Mouse (Mus musculus) 416B (cell line): ENCODE measurements around the gene Sbno2.
A peak's percentile ranks its signal among the peaks of the same experiment; 100 is the strongest.

Experiments used
- DNase-seq: peaks from one replicate; pipeline ENCODE4 v3.0.0; 2011; ENCODE audit warnings: low read depth

Gene Sbno2

DNA sequence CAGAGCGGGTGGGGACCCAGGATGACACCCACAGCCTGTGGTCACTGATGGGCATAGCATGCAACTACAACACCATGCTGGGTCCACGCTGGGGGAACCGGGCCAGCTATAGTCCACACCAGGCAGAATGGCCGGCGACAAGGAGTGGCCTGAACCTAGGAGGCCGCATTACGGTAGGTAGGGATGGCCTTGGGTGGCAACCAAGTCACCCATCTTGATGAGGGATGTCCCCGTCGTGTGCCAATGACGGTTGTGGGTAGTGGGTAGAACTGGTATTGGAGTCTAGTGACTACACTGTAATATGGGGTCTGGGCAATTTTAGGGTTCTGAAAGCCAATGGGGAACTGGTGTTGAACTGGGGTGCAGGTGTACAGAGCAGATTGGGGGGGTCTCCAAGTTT, 88.4 kb downstream of the Sbno2 start:
- DNase-seq, result peak; percentile 76

DNA sequence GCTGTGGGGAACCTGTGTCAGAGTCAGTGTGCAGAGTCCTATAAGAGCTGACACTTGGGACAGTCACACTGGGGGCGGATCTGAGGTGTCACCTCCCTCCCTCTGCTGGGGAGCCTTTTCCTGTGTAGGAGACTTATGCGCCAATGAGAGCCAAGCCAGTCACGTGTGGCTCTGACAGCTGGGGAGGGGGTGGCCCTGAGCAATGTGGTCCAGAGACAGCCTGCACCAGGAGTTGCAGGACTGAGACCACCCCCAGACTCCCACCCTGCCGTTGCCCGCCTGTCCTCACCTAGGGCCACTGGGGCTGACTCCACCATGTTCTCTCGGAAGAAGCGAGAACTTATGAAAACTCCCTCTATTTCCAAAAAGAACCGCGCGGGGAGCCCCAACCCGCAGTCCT, 88.9 kb downstream of the Sbno2 start, which contains the start of gene Arhgap45:
Gene Arhgap45 (plus strand): TSS at position 143 of the 400 bp plus-strand sequence.
- peak; percentile 96 for DNase-seq

DNA sequence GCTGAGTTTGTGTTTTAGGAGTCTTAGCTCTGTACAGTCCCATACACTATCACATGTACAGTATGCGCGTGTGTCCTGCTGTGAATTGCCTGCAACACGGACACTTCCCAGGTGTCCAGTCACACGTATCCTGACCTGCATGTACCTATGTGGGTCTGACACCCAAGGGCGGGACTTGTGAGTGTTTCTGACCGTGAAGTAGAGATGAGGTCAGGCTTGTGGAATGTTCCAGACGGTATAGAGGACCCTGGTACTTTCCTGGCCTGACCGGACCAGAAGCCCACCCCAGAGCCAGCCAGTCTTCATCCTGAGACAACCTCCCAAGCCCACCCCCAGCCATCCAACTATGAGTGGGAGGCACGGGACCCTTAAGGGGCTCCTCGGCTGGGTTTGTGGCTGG, 89.8 kb downstream of the Sbno2 start:
- no peak for DNase-seq

DNA sequence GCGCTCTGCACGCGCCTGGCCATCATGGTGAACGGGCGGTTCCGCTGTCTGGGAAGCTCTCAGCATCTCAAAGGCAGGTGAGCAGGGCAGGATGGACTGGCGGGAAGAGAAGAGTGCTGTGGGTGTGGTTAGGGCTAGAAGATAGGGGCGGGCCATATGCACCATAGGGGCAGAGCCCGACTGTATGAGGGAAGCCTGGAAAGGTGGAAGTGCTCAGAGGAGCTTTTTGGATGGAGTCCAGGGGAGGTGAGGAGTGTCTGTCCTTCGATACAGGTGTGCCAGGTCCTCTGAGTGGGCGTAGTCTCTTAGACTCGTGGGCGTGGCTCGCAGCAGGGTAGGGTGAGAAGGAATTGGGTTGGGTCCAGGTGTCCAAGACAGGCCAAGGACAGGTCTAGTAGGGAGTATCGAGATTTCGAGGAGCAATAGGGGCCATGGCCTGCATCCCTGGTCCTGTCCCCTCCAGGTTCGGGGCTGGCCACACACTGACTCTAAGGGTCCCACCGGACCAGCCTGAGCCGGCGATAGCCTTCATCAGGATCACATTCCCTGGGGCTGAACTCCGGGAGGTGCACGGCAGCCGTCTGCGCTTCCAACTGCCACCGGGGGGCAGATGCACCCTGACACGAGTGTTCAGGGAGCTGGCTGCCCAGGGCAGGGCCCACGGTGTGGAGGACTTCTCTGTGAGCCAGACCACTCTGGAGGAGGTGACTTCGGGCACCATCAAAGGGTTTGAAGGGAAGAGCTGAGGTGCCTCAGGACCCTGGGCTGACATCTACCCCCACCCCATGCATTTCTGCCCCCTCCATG, 90.7 kb downstream of the Sbno2 start:
- DNase-seq, result peak; percentile 60

DNA sequence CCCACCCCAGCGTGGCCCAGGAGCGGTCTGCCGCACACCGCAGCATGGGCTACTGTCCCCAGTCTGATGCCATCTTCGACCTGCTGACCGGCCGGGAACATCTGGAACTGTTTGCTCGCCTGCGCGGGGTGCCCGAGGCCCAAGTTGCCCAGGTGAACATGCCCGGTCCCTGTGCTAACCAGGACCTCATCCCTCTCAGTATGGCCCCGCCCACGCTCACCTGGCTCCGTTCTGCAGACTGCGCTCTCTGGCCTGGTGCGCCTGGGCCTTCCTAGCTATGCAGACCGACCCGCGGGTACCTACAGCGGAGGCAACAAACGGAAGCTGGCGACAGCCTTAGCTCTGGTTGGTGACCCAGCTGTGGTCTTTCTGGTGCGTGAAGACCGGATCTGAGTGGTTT, 91.8 kb downstream of the Sbno2 start:
- no peak for DNase-seq

DNA sequence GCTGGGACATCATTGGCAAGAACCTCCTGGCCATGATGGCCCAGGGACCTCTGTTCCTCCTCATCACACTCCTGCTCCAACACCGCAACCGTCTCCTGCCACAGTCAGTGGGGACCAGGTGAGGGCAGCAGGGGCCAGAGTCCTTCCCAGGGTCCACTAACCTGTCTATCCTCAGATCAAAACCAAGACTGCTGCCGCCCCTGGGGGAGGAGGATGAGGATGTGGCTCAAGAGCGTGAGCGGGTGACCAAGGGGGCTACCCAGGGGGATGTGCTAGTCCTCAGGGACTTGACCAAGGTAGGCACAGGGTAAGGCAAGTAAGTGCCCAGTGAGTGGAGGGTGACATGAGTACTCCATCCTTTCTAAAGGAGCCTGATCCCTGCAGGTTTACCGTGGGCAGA, 93.6 kb downstream of the Sbno2 start:
- DNase-seq, result no peak
